Mouse (Mus musculus) stomach, embryonic 16.5 days (tissue): ENCODE data around the gene Ccdc120. TPM values are rescaled to one million over a fixed set of nuclear protein-coding genes. Genes with fewer than 3 reads are reported as not detected.

Experiments used
- ATAC-seq: fragments of 200-750 bp; cut with Nextera tagmentation; 2 replicates; pipeline ENCODE4 v1.8.0; 2017; ENCODE audit warnings: moderate number of reproducible peaks, moderate TSS enrichment; ENCODE audit not compliant: insufficient read depth, low FRiP score
- H3K27ac ChIP-seq: fragments of 300-500 bp; sonication (generic); 2 replicates; pipeline ENCODE4 v1.5.1; 2014; ENCODE audit warnings: low read length
- H3K27me3 ChIP-seq: fragments of 300-500 bp; sonication (generic); 2 replicates; pipeline ENCODE4 v1.6.1; 2014; ENCODE audit warnings: low read length, control low read depth, mixed read lengths; ENCODE audit not compliant: control insufficient read depth, insufficient read depth
- H3K36me3 ChIP-seq: fragments of 300-500 bp; sonication (generic); 2 replicates; pipeline ENCODE4 v1.6.1; 2014; ENCODE audit warnings: low read length; ENCODE audit not compliant: control insufficient read depth, insufficient read depth
- H3K4me1 ChIP-seq: fragments of 300-500 bp; sonication (generic); 2 replicates; pipeline ENCODE4 v1.6.1; 2014; ENCODE audit warnings: low read length, control low read depth, mixed read lengths; ENCODE audit not compliant: control insufficient read depth, insufficient read depth
- H3K4me2 ChIP-seq: fragments of 300-500 bp; sonication (generic); 2 replicates; pipeline ENCODE4 v1.6.1; 2014; ENCODE audit warnings: low read depth, low read length, mixed read lengths
- H3K4me3 ChIP-seq: fragments of 300-500 bp; sonication (generic); replicated peaks from 2 replicates; pipeline ENCODE4 v1.5.1; 2014; ENCODE audit warnings: mild to moderate bottlenecking, low read length
- H3K9ac ChIP-seq: fragments of 300-500 bp; sonication (generic); 2 replicates; pipeline ENCODE4 v1.6.1; 2014; ENCODE audit warnings: low read length
- H3K9me3 ChIP-seq: fragments of 300-500 bp; sonication (generic); replicated peaks from 2 replicates; pipeline ENCODE4 v1.6.1; 2016; ENCODE audit warnings: low read length, control low read depth; ENCODE audit not compliant: control insufficient read depth
- WGBS: fragments of 180-500 bp; shearing (Covaris S2); extraction: QIAGEN DNeasy Blood & Tissue Kit; methylation state at CpG from one replicate; pipeline ENCODE4 v1.1.7; 2014; 5-methylcytosine and 5-hydroxymethylcytosine counted together
- polyA plus RNA-seq: library from polyadenylated mRNA; unstranded; fragments of >200 nt; fragmentation: Nextera tagmentation; extraction: Ambion mirVana; gene quantifications from 2 replicates; pipeline ENCODE4 v1.2.1, GENCODE M21; 2015

Ccdc120 gene
- polyA plus RNA-seq, 1 experiment from 2014 or later: 17.9 TPM

DNA sequence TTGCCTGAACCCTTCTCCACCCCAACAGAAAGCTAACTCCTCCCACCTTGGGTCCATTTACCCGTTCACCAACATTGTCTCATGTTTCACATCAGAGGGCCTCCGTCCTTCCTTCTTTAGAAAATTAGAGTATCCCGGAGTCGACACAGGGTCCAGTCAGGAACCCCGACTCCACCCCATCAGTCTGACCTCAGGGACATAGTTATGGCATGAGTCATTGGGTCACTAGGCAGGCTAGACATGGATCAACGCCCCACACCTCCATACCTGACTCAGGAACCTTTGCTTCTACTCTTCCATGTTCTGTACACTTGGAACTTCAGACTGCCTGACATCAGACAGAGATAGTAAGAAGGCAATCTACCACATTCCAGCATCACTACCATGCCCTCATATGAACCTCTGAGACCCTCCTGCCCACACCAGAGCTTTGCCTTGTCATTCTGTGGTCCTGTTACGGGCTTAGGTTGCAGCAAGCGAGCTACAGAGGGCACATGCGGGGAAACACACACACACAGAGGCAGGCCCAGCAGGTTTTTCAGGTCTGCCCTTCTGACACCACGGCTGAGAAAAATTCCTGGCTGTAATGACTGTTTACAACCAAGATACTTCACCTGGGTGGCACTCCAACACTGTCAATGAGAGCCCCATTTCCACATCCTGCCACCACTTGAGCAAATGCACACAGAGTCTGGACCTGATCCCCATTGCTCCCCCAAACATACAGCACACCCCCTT, 10.5 kb downstream of the Ccdc120 start:
- H3K9me3 ChIP-seq: no peaks in the 10 kb centered on the region
- H3K27ac ChIP-seq: peak overlapping the region; percentile 87
- H3K4me1 ChIP-seq: no peaks in the 10 kb centered on the region
- H3K4me2 ChIP-seq: peak overlapping the region; percentile 29
- no peaks in the 10 kb centered on the region for H3K27me3 ChIP-seq
- 43% methylated on average over 10 of the region's 10 CpGs for WGBS
- ATAC-seq: peak; percentile 78
- peak overlapping the region; percentile 33 for H3K4me3 ChIP-seq
- peak overlapping the region; percentile 7; the same call in 1 of the 2 replicates for H3K9ac ChIP-seq
- no peaks in the 10 kb centered on the region; the same call in 1 of the 2 replicates for H3K36me3 ChIP-seq

DNA sequence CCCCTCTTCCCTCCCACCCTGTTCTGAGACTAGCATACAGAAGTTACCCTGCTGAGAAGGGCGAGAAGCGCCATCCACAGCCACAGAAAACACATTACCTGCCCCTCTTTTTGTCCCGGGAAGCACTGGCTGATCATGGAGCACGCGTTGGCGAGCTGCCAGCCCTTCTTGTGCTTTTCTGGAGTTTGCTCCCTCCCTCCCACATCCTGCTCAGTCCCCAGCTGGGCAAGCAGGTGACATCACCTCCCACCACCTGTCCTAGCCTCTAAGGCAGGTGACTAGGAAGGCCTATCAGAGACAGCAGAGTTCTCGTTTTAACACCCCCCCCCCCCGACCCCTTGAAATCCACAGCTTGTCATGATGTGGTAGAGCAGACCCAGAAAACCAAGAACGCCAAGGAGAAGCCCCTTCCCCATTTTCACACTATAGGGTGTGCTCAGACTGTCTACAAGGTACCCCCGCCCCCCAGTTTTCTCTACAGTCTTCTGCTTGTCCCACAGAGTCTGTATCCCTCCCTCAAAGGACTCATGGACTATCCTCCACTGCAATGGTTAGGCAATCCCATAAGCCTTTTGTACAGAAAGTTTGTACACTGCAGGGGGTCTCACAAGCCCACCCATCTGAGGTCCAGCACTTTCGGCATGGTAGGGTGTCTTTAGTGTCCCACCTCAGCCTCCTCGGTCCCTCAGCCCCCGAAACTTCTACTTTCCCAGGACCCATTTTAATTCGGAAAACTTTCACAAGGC, 11.2 kb downstream of the Ccdc120 start:
- Histone ChIP-seq H3K4me2 (peak overlapping the region; percentile 29), H3K36me3 (no peaks in the 10 kb centered on the region; the same call in 1 of the 2 replicates), H3K4me3 (peak overlapping the region; percentile 28), H3K9me3 (no peaks in the 10 kb centered on the region), H3K27ac (peak overlapping the region; percentile 87), H3K9ac (peak overlapping the region; percentile 14; the same call in 1 of the 2 replicates), H3K4me1 (no peaks in the 10 kb centered on the region), H3K27me3 (no peaks in the 10 kb centered on the region)
- WGBS: 51% methylated on average over 14 of the region's 14 CpGs
- peak; percentile 80 for ATAC-seq

DNA sequence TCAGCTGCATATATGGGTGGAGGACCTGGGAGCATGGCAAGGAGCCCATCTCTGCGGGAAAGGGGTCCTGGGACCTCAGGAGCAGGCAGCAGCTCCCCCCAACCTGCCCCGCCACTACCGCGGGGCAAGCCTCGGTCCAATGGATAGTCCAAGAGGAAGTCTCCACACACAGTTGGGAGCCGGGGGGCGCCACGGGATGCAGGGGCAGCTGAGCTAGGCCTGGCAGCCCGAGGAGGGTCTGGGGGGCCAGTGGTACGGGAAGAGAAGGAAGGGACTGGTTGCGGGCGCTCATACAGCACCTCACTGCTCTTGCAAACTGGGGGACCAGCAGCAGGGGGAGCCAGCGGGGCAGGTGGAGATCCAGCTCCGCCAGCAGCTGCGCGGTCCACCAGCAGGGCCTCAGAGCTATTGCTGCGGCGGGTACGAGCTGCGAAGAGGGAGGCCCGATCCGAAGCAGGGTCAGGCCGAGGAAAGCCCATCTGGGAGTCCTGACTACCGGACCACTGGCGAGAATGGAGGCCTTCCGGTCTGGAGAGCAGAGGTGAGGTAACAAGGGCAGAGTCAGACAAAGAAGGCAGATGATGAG, 17.0 kb downstream of the Ccdc120 start:
- no peaks in the 10 kb centered on the region for H3K27me3 ChIP-seq
- H3K4me3 ChIP-seq: no peak overlapping the region
- 39% methylated on average over 24 of the region's 26 CpGs for whole genome bisulfite sequencing
- no peak overlapping the region for H3K27ac ChIP-seq
- no peaks in the 10 kb centered on the region; the same call in 1 of the 2 replicates for H3K36me3 ChIP-seq
- H3K4me1 ChIP-seq: no peaks in the 10 kb centered on the region
- no peak overlapping the region for H3K9ac ChIP-seq
- no peak for ATAC-seq
- H3K9me3 ChIP-seq: no peaks in the 10 kb centered on the region
- H3K4me2 ChIP-seq: no peak overlapping the region

DNA sequence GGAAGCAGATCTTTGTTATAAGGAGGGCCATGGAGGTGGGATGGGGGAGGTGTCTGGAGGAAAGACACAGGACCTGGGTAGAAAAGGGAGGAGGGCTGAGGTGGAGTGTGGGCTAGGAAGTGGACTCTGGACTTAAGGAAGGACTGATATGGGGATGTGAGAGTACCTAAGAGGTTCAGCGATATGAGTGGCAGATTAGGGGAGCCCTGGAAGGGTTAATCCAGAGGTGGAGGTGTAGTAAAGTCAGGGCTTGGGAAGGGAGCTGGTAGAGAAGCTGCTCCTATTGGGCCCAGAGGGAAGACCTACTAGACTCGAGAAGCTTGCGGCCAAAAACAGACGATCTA, 21.8 kb downstream of the Ccdc120 start:
- Histone ChIP-seq H3K9ac (peak overlapping the region; percentile 69), H3K27me3 (no peaks in the 10 kb centered on the region), H3K27ac (no peak overlapping the region), H3K36me3 (no peaks in the 10 kb centered on the region; the same call in none of the 2 replicates), H3K9me3 (no peaks in the 10 kb centered on the region), H3K4me2 (peak overlapping the region; percentile 53), H3K4me3 (peak overlapping the region; percentile 56), H3K4me1 (no peaks in the 10 kb centered on the region)
- WGBS: 30% methylated on average over 4 of the region's 4 CpGs
- peak; percentile 7; the same call in 1 of the 2 replicates for ATAC-seq

DNA sequence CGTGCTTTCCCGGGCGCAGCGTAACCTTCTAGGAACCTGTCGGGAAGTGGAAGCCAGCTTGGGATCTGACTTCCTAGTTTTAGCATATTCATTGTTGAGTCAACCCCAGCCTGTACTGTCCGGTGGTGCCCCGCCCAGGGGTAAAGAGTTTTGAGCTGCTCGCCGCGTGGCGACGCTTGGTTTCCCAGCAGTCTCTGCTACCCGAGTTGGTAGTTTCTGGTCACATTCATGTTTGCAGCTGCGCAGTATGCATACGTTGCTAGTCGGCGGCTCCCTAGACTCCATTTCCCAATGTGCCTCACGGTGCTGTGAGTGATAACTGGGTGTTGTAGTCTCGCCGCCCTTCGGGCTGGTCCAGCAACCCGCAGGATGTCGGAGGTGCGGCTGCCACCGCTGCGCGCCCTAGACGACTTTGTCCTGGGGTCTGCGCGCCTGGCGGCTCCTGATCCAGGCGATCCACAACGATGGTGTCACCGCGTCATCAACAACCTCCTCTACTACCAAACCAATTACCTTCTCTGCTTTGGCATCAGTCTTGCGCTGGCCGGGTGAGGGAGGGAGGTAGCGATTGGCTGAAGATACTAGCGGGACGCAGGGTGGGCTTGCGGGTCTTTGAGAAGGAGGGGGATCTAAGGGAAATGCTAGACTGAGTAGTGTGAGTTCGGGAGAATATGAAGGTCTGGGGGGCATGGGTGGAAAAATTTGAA, 22.3 kb downstream of the Ccdc120 start, which contains the start of gene Praf2:
TSS of gene Praf2 (plus strand) at position 225 of the 707 bp plus-strand sequence.
- H3K9ac ChIP-seq: peak within 1 kb of the TSS; percentile 69
- peak; percentile 92 for ATAC-seq
- 15% methylated on average over 42 of the region's 42 CpGs for WGBS

DNA sequence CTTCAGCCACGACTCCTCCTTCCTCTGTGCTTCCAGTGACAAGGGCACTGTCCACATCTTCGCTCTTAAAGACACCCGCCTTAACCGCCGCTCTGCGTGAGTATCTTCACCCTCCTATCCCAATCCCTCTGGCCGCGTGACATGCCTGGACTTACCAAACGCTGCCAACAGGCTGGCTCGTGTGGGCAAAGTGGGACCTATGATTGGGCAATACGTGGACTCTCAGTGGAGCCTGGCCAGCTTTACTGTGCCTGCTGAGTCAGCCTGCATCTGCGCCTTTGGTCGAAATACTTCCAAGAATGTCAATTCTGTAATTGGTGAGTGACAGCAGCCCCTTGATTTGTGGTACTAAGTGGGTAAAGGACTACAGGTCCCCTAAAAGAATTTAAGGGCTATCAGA, 23.5 kb downstream of the Ccdc120 start:
- Histone ChIP-seq H3K4me1 (peaks cover 4% of the 10 kb centered on the region; the same call in 1 of the 2 replicates), H3K9me3 (no peaks in the 10 kb centered on the region), H3K9ac (no peak overlapping the region), H3K4me2 (no peak overlapping the region), H3K36me3 (no peaks in the 10 kb centered on the region; the same call in none of the 2 replicates), H3K4me3 (no peak overlapping the region), H3K27ac (no peak overlapping the region), H3K27me3 (no peaks in the 10 kb centered on the region)
- 89% methylated on average over 13 of the region's 13 CpGs for WGBS
- no peak for ATAC-seq

More for the DNA sequence above, 22.3 kb downstream of the Ccdc120 start, which contains the start of gene Praf2:
- Histone ChIP-seq H3K36me3 (no peaks in the 10 kb centered on the region; the same call in none of the 2 replicates), H3K4me2 (peak within 1 kb of the TSS; percentile 53), H3K27me3 (no peaks in the 10 kb centered on the region), H3K4me1 (no peaks in the 10 kb centered on the region), H3K4me3 (peak within 1 kb of the TSS; percentile 56), H3K9me3 (no peaks in the 10 kb centered on the region), H3K27ac (peak within 1 kb of the TSS; percentile 80)

DNA sequence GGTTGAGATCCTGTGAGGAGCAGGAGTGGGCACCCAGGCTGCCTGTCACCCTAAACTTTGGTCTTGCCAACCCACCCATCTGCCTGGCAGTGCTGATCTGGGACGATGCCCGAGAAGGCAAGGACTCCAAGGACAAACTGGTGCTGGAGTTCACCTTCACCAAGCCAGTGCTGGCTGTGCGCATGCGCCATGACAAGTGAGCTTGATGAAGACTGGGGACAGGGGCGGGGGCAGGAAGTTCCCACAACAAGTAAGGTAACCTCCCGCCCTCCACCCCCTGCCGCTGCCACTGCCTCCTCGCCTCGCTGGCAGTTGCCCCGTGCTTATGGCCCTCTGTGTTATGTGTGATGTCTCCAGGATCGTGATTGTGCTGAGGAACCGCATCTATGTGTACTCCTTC, 24.9 kb downstream of the Ccdc120 start:
- no peak overlapping the region for H3K27ac ChIP-seq
- H3K36me3 ChIP-seq: no peaks in the 10 kb centered on the region; the same call in none of the 2 replicates
- no peak for ATAC-seq
- H3K9ac ChIP-seq: no peak overlapping the region
- no peaks in the 10 kb centered on the region for H3K27me3 ChIP-seq
- H3K4me3 ChIP-seq: no peak overlapping the region
- WGBS: 87% methylated on average over 12 of the region's 12 CpGs
- no peak overlapping the region for H3K4me2 ChIP-seq
- no peaks in the 10 kb centered on the region for H3K9me3 ChIP-seq
- peaks cover 4% of the 10 kb centered on the region; the same call in 1 of the 2 replicates for H3K4me1 ChIP-seq

DNA sequence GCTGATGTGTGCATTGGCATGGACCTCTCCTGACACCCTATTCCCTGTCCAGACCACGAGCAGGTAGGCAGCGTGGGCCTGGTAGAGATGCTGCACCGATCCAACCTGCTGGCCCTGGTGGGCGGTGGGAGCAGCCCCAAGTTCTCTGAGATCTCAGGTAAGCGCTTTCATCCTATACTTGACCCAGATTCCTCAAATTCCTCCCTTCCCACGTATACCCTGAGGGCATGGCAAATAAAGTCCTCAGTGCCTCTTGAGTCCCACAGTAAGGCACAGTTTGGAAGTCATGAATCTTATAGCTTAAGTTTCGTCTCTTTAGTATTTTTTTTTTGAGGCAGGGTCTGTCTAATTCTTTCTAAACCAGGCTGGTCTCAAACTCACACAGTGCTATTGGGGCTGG, 26.6 kb downstream of the Ccdc120 start:
- Histone ChIP-seq H3K9me3 (no peaks in the 10 kb centered on the region), H3K27ac (no peak overlapping the region), H3K36me3 (no peaks in the 10 kb centered on the region; the same call in none of the 2 replicates), H3K27me3 (no peaks in the 10 kb centered on the region), H3K4me2 (no peak overlapping the region), H3K4me3 (no peak overlapping the region), H3K9ac (no peak overlapping the region), H3K4me1 (peaks cover 4% of the 10 kb centered on the region; the same call in 1 of the 2 replicates)
- WGBS: 77% methylated on average over 7 of the region's 7 CpGs
- no peak for ATAC-seq
